Mouse (Mus musculus): Measurements from ENCODE around the gene Rbfox1. TPM values are rescaled to one million over a fixed set of nuclear protein-coding genes. Genes with fewer than 3 reads are reported as not detected.

Gene Rbfox1
- polyA plus RNA-seq, 1 experiment from 2014 or later, result 0.57 TPM

DNA sequence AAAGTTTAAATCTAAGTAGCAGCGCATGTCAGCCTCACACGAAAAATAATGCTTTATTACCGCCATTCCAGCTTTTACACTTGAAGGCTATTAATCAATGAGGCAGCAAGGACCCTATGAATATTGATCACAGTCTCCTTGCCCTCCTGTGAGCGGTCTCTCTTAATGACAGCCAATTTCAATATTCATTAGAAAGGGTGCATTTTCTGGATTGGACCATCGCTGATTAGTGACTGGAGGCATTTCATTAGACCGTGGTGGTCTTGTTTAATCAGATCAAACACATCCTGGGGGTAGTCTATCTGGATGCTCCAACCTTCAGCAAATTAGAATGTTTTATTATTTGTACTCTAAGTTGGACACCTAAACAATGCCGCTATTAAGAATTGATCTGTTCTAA lies 1091.2 kb downstream of the Rbfox1 start:
- H3K4me2 ChIP-seq, result no peak overlapping the region
- ATAC-seq (ENCODE audit: insufficient read depth) (no peak), DNase-seq (no peak)
- no peak overlapping the region for H3K9ac ChIP-seq
- WGBS, result 84% methylated on average over 7 of the region's 7 CpGs
- no peak overlapping the region for H3K27ac ChIP-seq (ENCODE audit: low read depth)
- H3K4me1 ChIP-seq (ENCODE audit: insufficient read depth), result no peaks in the 10 kb centered on the region
- H3K36me3 ChIP-seq (ENCODE audit: insufficient read depth), result no peaks in the 10 kb centered on the region
- H3K9me3 ChIP-seq (ENCODE audit: low read depth, low read length), result no peaks in the 10 kb centered on the region
- no peaks in the 10 kb centered on the region for H3K27me3 ChIP-seq (ENCODE audit: insufficient read depth, low read length)
- H3K4me3 ChIP-seq (ENCODE audit: low read depth, low read length), result no peak overlapping the region
- no peak for TF ChIP-seq CTCF (IDR thresholded peaks at IDR 0.05; ENCODE audit: low read depth)

DNA sequence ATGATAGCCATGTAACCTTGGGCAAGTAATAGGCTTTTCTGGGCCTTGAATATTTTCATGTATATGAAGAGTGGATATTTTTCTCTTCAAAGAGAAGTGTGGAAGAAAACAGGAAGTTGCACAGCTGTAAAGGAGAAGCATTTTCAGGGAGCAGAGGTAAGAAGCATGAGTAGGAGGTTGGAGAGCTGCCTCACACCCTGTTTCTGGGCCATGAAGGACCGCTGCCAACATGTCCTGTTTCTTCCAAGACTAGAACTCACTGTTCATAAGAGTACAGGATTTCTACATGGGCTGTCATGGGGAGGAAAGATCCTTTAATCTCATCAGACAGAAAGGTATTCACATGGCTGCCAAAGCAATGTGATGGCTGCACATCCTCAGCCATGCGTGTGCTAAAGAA lies 1098.8 kb downstream of the Rbfox1 start:
- ATAC-seq (ENCODE audit: insufficient read depth) (no peak), DNase-seq (no peak)
- peaks cover 6% of the 10 kb centered on the region; the same call in 1 of the 2 replicates for H3K4me1 ChIP-seq (ENCODE audit: insufficient read depth)
- H3K9ac ChIP-seq, result no peak overlapping the region
- no peak overlapping the region for H3K4me2 ChIP-seq
- no peak for TF ChIP-seq CTCF (IDR thresholded peaks at IDR 0.05; ENCODE audit: low read depth)
- no peaks in the 10 kb centered on the region for H3K27me3 ChIP-seq (ENCODE audit: insufficient read depth, low read length)
- WGBS, result 86% methylated on average over 2 of the region's 2 CpGs
- no peak overlapping the region for H3K27ac ChIP-seq (ENCODE audit: low read depth)
- H3K9me3 ChIP-seq (ENCODE audit: low read depth, low read length), result no peaks in the 10 kb centered on the region
- no peaks in the 10 kb centered on the region for H3K36me3 ChIP-seq (ENCODE audit: insufficient read depth)
- no peak overlapping the region for H3K4me3 ChIP-seq (ENCODE audit: low read depth, low read length)

DNA sequence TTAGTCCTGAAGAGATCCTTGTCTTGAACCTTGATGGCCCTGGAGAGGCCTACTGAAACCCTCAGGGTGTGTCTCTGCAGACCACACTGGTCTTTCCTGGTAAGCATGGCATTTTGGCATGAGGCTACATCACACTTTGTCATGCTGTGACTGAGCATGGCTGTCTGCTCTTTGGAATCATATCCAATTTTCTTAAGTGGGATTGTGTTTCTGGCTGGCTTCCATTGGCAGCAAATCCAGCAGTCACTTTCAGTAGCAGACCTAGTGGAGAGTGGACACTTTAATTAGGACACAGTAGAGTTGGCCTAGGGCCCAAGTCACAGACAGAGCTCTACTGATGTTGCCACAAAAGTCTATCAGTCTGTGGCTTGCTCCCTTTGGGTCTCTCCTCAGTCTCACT lies 1100.9 kb downstream of the Rbfox1 start:
- no peak overlapping the region for H3K4me3 ChIP-seq (ENCODE audit: low read depth, low read length)
- no peak overlapping the region for H3K9ac ChIP-seq
- H3K4me1 ChIP-seq (ENCODE audit: insufficient read depth), result peaks cover 6% of the 10 kb centered on the region; the same call in 1 of the 2 replicates
- no peaks in the 10 kb centered on the region for H3K36me3 ChIP-seq (ENCODE audit: insufficient read depth)
- H3K9me3 ChIP-seq (ENCODE audit: low read depth, low read length), result no peaks in the 10 kb centered on the region
- peak; percentile 88; the same call in 1 of the 2 replicates for ATAC-seq (ENCODE audit: insufficient read depth)
- no peak overlapping the region for H3K4me2 ChIP-seq
- DNase-seq, result peak; percentile 87
- no peak overlapping the region for H3K27ac ChIP-seq (ENCODE audit: low read depth)
- no peak for TF ChIP-seq CTCF (IDR thresholded peaks at IDR 0.05; ENCODE audit: low read depth)
- H3K27me3 ChIP-seq (ENCODE audit: insufficient read depth, low read length), result no peaks in the 10 kb centered on the region

DNA sequence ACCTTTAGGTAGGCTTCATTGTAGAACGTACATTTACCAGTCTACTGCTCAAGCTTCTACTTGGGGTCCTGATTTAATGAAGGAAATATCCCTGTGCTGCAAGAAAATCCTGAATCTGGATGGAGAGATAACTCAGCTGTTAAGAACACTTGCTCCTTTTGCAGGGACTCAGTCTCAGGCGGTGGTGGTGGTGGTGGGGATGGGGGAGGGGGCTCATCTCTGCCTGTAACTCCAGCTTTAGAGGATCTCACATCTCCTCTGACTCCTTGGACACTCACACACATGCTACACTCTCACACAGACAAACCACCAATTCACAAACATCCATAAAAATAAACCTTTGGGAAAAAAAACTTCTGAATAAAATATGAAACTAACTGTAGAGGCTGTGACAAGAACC lies 1101.3 kb downstream of the Rbfox1 start:
- Histone ChIP-seq H3K36me3 (ENCODE audit: insufficient read depth) (no peaks in the 10 kb centered on the region), H3K27me3 (ENCODE audit: insufficient read depth, low read length) (no peaks in the 10 kb centered on the region), H3K9me3 (ENCODE audit: low read depth, low read length) (no peaks in the 10 kb centered on the region), H3K27ac (ENCODE audit: low read depth) (no peak overlapping the region), H3K4me1 (ENCODE audit: insufficient read depth) (peaks cover 6% of the 10 kb centered on the region; the same call in 1 of the 2 replicates), H3K4me3 (ENCODE audit: low read depth, low read length) (no peak overlapping the region), H3K4me2 (no peak overlapping the region), H3K9ac (no peak overlapping the region)
- 38% methylated on average over 2 of the region's 2 CpGs for WGBS
- ATAC-seq (ENCODE audit: insufficient read depth) (peak; percentile 63; the same call in 1 of the 2 replicates), DNase-seq (no peak)
- TF ChIP-seq CTCF (IDR thresholded peaks at IDR 0.05; ENCODE audit: low read depth), result no peak

DNA sequence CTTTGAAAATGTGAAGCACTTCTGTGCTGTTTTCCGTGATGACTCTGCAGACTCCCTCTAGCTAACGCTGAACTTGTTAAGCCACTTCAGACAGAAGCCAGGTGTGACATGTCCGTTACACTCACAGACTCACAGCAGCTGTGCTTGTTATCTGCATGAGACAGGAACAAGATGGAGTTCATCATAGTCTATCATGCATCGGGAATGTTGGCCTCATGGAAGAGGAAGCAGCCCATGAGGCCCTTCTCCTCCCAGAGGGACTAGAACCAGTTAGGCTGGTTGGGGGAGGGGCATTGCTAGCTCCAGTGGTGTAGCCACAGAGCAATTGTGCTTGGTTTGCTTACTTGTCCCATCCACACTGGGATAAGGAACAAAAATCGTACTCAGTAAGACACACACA lies 1107.1 kb downstream of the Rbfox1 start:
- ATAC-seq (ENCODE audit: insufficient read depth), result peak; percentile 96
- Histone ChIP-seq H3K4me2 (no peak overlapping the region), H3K27me3 (ENCODE audit: insufficient read depth, low read length) (no peaks in the 10 kb centered on the region), H3K9me3 (ENCODE audit: low read depth, low read length) (no peaks in the 10 kb centered on the region), H3K4me3 (ENCODE audit: low read depth, low read length) (no peak overlapping the region), H3K36me3 (ENCODE audit: insufficient read depth) (no peaks in the 10 kb centered on the region), H3K4me1 (ENCODE audit: insufficient read depth) (no peaks in the 10 kb centered on the region), H3K27ac (ENCODE audit: low read depth) (no peak overlapping the region), H3K9ac (no peak overlapping the region)
- 20% methylated on average over 5 of the region's 5 CpGs for WGBS
- DNase-seq, result peak; percentile 92
- no peak for TF ChIP-seq CTCF (IDR thresholded peaks at IDR 0.05; ENCODE audit: low read depth)

DNA sequence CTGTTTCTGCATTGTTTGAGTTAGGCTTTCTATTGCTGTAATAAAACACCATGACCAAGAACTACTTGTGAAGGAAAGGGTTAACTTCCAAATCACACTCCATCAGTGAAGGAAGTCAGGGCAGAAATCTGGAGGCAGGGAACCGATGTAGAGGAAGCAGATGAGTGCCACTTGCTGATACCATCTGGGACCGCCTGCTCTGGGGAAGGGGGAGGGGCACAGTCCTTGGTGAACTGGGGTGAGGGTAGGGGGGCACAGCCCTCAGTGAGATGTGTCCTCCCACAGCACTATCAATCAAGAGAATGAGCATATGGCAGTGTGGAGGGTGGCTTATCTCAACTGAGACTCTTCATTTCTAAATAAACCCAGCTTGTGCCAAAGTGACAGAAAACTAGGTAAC lies 1108.0 kb downstream of the Rbfox1 start:
- H3K27ac ChIP-seq (ENCODE audit: low read depth), result no peak overlapping the region
- no peak for TF ChIP-seq CTCF (IDR thresholded peaks at IDR 0.05; ENCODE audit: low read depth)
- H3K36me3 ChIP-seq (ENCODE audit: insufficient read depth), result no peaks in the 10 kb centered on the region
- no peak overlapping the region for H3K4me2 ChIP-seq
- no peaks in the 10 kb centered on the region for H3K27me3 ChIP-seq (ENCODE audit: insufficient read depth, low read length)
- ATAC-seq (ENCODE audit: insufficient read depth) (peak; percentile 54; the same call in 1 of the 2 replicates), DNase-seq (peak; percentile 47)
- WGBS, result 3% methylated on average over 2 of the region's 2 CpGs
- no peak overlapping the region for H3K9ac ChIP-seq
- no peaks in the 10 kb centered on the region for H3K9me3 ChIP-seq (ENCODE audit: low read depth, low read length)
- no peak overlapping the region for H3K4me3 ChIP-seq (ENCODE audit: low read depth, low read length)
- no peaks in the 10 kb centered on the region for H3K4me1 ChIP-seq (ENCODE audit: insufficient read depth)

DNA sequence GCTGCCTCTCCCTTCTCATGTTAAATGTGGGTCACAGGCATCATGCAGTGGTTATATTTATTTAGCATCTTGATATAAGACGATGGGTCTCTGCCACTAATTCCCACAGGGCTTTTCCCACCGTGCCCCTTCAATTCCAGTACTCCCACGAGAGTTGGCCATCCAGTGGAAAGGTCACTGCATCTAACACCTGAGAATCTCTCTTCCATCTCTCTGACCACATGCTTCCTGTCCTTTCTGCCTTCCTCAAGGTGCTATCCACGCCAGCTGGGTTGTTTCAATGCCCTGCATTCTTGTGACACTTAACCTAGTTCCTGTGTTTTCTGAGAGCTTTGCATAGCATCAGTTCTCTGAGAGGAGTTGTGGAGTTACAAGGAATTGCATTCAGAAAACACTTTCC lies 1112.0 kb downstream of the Rbfox1 start:
- ATAC-seq (ENCODE audit: insufficient read depth) (no peak), DNase-seq (no peak)
- Histone ChIP-seq H3K4me3 (ENCODE audit: low read depth, low read length) (no peak overlapping the region), H3K9ac (no peak overlapping the region), H3K36me3 (ENCODE audit: insufficient read depth) (no peaks in the 10 kb centered on the region), H3K4me1 (ENCODE audit: insufficient read depth) (no peaks in the 10 kb centered on the region), H3K9me3 (ENCODE audit: low read depth, low read length) (no peaks in the 10 kb centered on the region), H3K27me3 (ENCODE audit: insufficient read depth, low read length) (no peaks in the 10 kb centered on the region), H3K27ac (ENCODE audit: low read depth) (no peak overlapping the region), H3K4me2 (no peak overlapping the region)
- WGBS, result 38% methylated on average over 4 of the region's 4 CpGs
- TF ChIP-seq CTCF (IDR thresholded peaks at IDR 0.05; ENCODE audit: low read depth), result no peak

DNA sequence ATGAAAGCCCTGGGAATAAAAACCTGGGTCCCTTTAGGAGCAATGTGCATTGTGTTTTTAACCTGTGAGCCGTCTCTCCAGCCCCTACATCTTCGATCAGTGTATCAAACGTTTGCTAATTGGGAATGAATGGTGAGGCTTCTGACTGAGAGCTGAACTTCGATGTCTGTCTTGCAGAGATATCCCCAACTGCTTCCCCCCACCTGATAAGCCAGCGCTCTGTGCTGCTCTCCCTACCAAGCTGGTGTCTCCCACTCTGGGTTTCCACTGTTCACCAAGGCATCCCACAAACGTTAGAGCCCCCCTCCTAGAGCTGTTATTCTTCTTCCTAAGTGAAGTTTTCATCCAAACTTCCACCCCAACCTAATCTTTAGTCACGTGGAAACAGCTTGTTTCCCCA lies 1112.7 kb downstream of the Rbfox1 start:
- no peak overlapping the region for H3K27ac ChIP-seq (ENCODE audit: low read depth)
- no peaks in the 10 kb centered on the region for H3K36me3 ChIP-seq (ENCODE audit: insufficient read depth)
- H3K4me1 ChIP-seq (ENCODE audit: insufficient read depth), result no peaks in the 10 kb centered on the region
- no peak for TF ChIP-seq CTCF (IDR thresholded peaks at IDR 0.05; ENCODE audit: low read depth)
- ATAC-seq (ENCODE audit: insufficient read depth) (no peak), DNase-seq (no peak)
- H3K9ac ChIP-seq, result no peak overlapping the region
- no peak overlapping the region for H3K4me3 ChIP-seq (ENCODE audit: low read depth, low read length)
- no peaks in the 10 kb centered on the region for H3K9me3 ChIP-seq (ENCODE audit: low read depth, low read length)
- H3K27me3 ChIP-seq (ENCODE audit: insufficient read depth, low read length), result no peaks in the 10 kb centered on the region
- WGBS, result 55% methylated on average over 7 of the region's 7 CpGs
- no peak overlapping the region for H3K4me2 ChIP-seq

Measured in lung, embryonic 14.5 days (tissue).